Mouse (Mus musculus) kidney, postnatal 36 days (tissue): ENCODE results near the gene Gm21800.
"Not testable (repeated sequence)": the region's sequence is repeated elsewhere in the genome, so short reads cannot be mapped to it uniquely, and the experiment has no call there.

Source experiments
- DNase-seq, 2 experiments: peaks; one replicate each; pipeline ENCODE4 v3.0.0; 2021 to 2022; ENCODE audit warnings: mixed read lengths in 2 of 2

Gm21800 gene

DNA sequence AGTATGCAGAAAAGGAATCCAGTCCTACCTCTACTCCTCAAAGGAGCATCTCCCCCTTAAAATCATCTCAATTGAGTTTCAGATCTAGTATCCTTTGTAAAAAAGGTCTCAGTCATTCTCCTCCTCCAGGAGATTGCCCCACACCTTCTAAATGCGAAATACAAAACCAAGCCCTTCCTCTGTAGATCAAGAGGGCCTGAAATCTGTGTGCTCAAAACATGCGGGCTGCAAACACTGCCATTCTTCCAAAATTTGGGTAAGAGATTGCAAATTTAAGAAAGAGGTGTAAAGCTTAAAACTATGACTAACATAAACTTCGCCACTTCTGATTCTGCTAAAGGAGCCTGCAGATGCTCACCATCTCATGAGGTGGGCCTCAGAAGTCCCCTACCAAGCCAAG, at the start of gene Gm21800:
TSS of gene Gm21800 (plus strand) at position 301 of the 400 bp plus-strand sequence.
- not testable (repeated sequence) for DNase-seq
